Mouse (Mus musculus) heart, postnatal 0 days (tissue): ENCODE results near the gene Slc25a18.

Source experiments
- CTCF ChIP-seq: IDR thresholded peaks from 2 replicates; pipeline ENCODE4 v1.5.1; 2016; ENCODE audit warnings: antibody characterized with exemption, control low read depth, low read depth
- EP300 ChIP-seq: IDR thresholded peaks from 2 replicates; pipeline ENCODE4 v1.6.1; 2016; ENCODE audit warnings: antibody characterized with exemption, low read depth

DNA sequence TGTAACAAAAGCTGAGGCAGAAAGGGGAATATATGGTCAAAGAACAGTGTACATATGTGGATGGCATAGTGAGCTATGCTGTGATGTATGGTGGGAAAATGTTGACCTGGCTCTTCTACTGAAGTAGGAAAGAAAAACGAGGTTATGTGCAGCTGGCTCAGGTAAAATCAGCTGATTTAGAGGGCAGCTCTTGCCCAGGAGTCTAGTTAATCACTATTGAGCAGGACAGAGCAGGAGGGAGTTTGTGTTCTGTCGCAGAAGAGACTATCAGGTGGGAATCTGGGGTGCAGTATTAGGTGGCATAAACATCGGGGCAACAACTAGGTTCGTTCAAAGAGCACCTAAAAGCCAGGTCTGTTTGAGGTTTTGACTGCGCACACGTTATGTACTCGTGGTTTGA, 29.1 kb upstream of the Slc25a18 start:
- TF ChIP-seq CTCF (no peak), EP300 (no peak)
